Mouse (Mus musculus): ENCODE data around the gene Dnase2a. TPM values are rescaled to one million over a fixed set of nuclear protein-coding genes. Genes with fewer than 3 reads are reported as not detected.
"Not testable (repeated sequence)": the region's sequence is repeated elsewhere in the genome, so short reads cannot be mapped to it uniquely, and the experiment has no call there.

The Dnase2a gene
- total RNA-seq, 2 experiments from 2014 or later: 4.3 to 5.1 TPM

GRCm38 (mm10) chr8:84892993-84893708 lies 15.2 kb upstream of the Dnase2a start:
- DNase-seq (ENCODE audit: extremely low spot score in 1 of 2, low spot score in 2 of 2): no peak
- intact Hi-C loops (cut with DNase I): loop anchor here (2.0 to 5.0 kb wide), 2 partner anchors 14 to 36 kb away; partner anchors contain the start of gene Farsa
- no peak for TF ChIP-seq CTCF (IDR thresholded peaks at IDR 0.05)
- Histone ChIP-seq H3K4me3 (peak overlapping the region; percentile 81), H3K27ac (peak overlapping the region; percentile 49; the same call in 1 of the 2 replicates)

- H3K27ac ChIP-seq: peak within 1 kb of the TSS; percentile 49; the same call in 1 of the 2 replicates
- DNase-seq (ENCODE audit: extremely low spot score in 1 of 2, low spot score in 2 of 2): peak; percentile 87 to 89
- no peak for TF ChIP-seq CTCF (IDR thresholded peaks at IDR 0.05)
- H3K4me3 ChIP-seq: peak within 1 kb of the TSS; percentile 81
- intact Hi-C loops (cut with DNase I): loop anchor here (2.0 to 5.0 kb wide), 2 partner anchors 15 to 36 kb away; partner anchors contain the start of gene Farsa
These were observed 14.6 kb upstream of the Dnase2a start, which contains the start of gene Gcdh for GRCm38 (mm10) chr8:84893709-84894134. TSS of gene Gcdh (minus strand) at chr8:84893921.

- no peak for TF ChIP-seq CTCF (IDR thresholded peaks at IDR 0.05)
- Histone ChIP-seq H3K4me3 (no peak overlapping the region), H3K27ac (no peak overlapping the region)
- no peak for DNase-seq (ENCODE audit: extremely low spot score in 1 of 2, low spot score in 2 of 2)
- intact Hi-C loops (cut with DNase I): no loop called here
These were observed 12.4 kb upstream of the Dnase2a start for GRCm38 (mm10) chr8:84895963-84896362.

- DNase-seq (ENCODE audit: extremely low spot score in 1 of 2, low spot score in 2 of 2): no peak
- no peak for TF ChIP-seq CTCF (IDR thresholded peaks at IDR 0.05)
- Histone ChIP-seq H3K4me3 (no peak overlapping the region), H3K27ac (no peak overlapping the region)
- intact Hi-C loops (cut with DNase I): no loop called here
These were observed 7.3 kb upstream of the Dnase2a start for GRCm38 (mm10) chr8:84901071-84901470.

GRCm38 (mm10) chr8:84901752-84902151 lies 6.6 kb upstream of the Dnase2a start, which contains the start of gene Klf1:
TSS of gene Klf1 (plus strand) at chr8:84901928.
- TF ChIP-seq CTCF (IDR thresholded peaks at IDR 0.05): no peak
- peak within 1 kb of the TSS; percentile 62; the same call in 1 of the 2 replicates for H3K27ac ChIP-seq
- intact Hi-C loops (cut with DNase I): no loop called here

GRCm38 (mm10) chr8:84902367-84902919 lies 5.9 kb upstream of the Dnase2a start:
- H3K27ac ChIP-seq: peak overlapping the region; percentile 62; the same call in 1 of the 2 replicates
- intact Hi-C loops (cut with DNase I): no loop called here
- DNase-seq (ENCODE audit: extremely low spot score in 1 of 2, low spot score in 2 of 2): no peak

More at GRCm38 (mm10) chr8:84901752-84902151, 6.6 kb upstream of the Dnase2a start, which contains the start of gene Klf1:
- no peak for DNase-seq (ENCODE audit: extremely low spot score in 1 of 2, low spot score in 2 of 2)
- H3K4me3 ChIP-seq: peak within 1 kb of the TSS; percentile 63

GRCm38 (mm10) chr8:84902920-84903661 lies 5.3 kb upstream of the Dnase2a start:
- DNase-seq (ENCODE audit: extremely low spot score in 1 of 2, low spot score in 2 of 2): peak; percentile 91 to 93

More at GRCm38 (mm10) chr8:84902367-84902919, 5.9 kb upstream of the Dnase2a start:
- TF ChIP-seq CTCF (IDR thresholded peaks at IDR 0.05): no peak
- peak overlapping the region; percentile 63 for H3K4me3 ChIP-seq

GRCm38 (mm10) chr8:84904351-84904750 lies 4.0 kb upstream of the Dnase2a start:
- intact Hi-C loops (cut with DNase I): no loop called here
- H3K4me3 ChIP-seq: no peak overlapping the region
- no peak for TF ChIP-seq CTCF (IDR thresholded peaks at IDR 0.05)
- no peak overlapping the region for H3K27ac ChIP-seq
- no peak for DNase-seq (ENCODE audit: extremely low spot score in 1 of 2, low spot score in 2 of 2)

More at GRCm38 (mm10) chr8:84902920-84903661, 5.3 kb upstream of the Dnase2a start:
- peak; percentile 99 for TF ChIP-seq CTCF (IDR thresholded peaks at IDR 0.05)
- Histone ChIP-seq H3K4me3 (peak overlapping the region; percentile 63), H3K27ac (peak overlapping the region; percentile 62; the same call in 1 of the 2 replicates)
- intact Hi-C loops (cut with DNase I): no loop called here

- no peak overlapping the region for H3K27ac ChIP-seq
- no peak for DNase-seq (ENCODE audit: extremely low spot score in 1 of 2, low spot score in 2 of 2)
- TF ChIP-seq CTCF (IDR thresholded peaks at IDR 0.05): no peak
- H3K4me3 ChIP-seq: no peak overlapping the region
- intact Hi-C loops (cut with DNase I): no loop called here
These were observed 1.3 kb upstream of the Dnase2a start for GRCm38 (mm10) chr8:84907037-84907436.

GRCm38 (mm10) chr8:84907493-84907892 lies 867 bp upstream of the Dnase2a start:
- TF ChIP-seq CTCF (IDR thresholded peaks at IDR 0.05): no peak
- DNase-seq (ENCODE audit: extremely low spot score in 1 of 2, low spot score in 2 of 2): no peak
- no peak overlapping the region for H3K27ac ChIP-seq
- intact Hi-C loops (cut with DNase I): no loop called here
- H3K4me3 ChIP-seq: no peak overlapping the region

GRCm38 (mm10) chr8:84907979-84908378 lies 381 bp upstream of the Dnase2a start:
- intact Hi-C loops (cut with DNase I); DNase-seq (ENCODE audit: extremely low spot score in 1 of 2, low spot score in 2 of 2); H3K27ac ChIP-seq: not testable (repeated sequence)
- H3K4me3 ChIP-seq: peak overlapping the region; percentile 48

Data from left cerebral cortex, adult 2 months (tissue).